Mouse (Mus musculus): ENCODE data around the gene Acsf2.

Gene Acsf2

DNA sequence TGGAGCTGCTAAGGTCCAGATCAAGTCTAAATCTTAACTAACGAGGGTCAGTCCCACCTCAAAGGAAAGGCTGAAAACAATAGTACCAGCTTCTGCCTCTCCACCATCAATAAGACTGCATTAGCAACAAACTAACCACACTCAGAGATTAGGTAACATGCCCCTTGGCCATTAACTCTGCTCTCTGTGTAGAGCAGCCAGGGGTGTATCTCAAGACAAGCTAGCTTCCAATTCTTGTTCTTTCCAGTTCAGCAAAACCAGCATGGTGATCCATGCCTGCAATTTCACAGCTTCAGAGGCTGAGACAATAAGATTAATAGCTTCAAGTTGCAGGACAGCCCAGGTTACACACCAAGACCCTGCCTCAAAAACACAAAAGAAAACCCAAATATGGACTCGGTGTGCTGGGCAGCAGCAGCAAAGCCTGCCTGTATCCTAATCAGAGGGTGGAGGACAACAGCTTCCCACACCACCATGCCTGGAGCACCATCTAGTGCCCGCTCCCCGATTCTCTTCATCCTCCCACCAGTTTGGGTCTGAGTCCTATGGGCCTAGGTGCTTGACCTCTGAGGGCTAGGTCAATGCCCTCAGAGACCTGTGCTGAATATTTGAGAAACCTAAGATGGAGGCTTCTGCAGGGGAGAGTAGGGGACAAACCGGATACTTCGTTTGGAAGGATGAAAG is 3.1 kb downstream of the Acsf2 start:
- DNase-seq, result peak; percentile 16 to 36

DNA sequence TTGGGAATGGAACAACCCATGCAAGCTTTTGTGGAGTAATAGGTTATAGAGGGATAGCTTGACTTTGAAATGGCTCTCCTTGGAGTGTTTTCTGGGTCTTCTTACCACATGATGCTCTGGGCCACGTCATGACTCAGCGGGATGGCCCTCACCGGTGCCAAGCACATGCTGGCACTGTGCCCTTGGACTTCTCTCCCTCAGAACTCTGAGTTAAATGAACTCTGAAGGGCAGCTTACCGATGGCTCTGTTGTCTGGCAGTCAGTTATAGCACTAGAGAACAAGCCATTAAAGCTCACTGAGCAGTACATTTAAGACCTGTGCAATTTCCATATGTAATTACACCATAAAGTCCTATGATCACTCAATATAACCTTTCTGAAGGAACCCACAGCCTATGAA is 4.4 kb downstream of the Acsf2 start:
- peak; percentile 91 to 92 for DNase-seq

DNA sequence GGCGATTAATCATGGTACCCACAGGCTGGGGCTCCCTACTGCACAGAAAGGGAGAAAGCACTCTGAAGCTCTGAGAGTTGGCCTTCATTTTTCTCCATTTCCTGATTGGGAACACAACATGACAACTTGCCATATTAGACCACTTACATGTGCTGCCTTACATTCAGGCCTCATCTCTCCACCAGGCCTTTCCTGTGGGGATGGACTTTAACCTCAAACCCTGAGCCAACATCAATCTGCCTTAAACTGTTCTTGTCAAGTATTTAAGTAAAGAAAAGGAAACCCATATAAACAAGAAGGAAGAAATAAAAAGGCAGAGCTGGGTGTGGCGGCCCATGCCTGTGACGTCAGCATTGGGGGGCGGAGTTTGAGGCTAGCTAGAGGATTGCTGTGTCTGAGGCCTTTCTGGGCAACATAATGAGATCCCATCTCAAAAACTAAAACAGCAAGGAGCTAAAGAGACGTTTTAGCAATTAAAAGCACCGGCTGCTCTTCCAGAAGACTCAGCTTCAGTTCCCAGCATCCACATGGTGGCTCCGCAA is 5.3 kb downstream of the Acsf2 start:
- DNase-seq, result peak in 1 of 2 experiments; percentile 65

- no peak for DNase-seq
Measured at GRCm38 (mm10) chr11:94587511-94587910, 14.2 kb downstream of the Acsf2 start.

- DNase-seq, result no peak
Measured at GRCm38 (mm10) chr11:94585091-94585490, 16.6 kb downstream of the Acsf2 start.

DNA sequence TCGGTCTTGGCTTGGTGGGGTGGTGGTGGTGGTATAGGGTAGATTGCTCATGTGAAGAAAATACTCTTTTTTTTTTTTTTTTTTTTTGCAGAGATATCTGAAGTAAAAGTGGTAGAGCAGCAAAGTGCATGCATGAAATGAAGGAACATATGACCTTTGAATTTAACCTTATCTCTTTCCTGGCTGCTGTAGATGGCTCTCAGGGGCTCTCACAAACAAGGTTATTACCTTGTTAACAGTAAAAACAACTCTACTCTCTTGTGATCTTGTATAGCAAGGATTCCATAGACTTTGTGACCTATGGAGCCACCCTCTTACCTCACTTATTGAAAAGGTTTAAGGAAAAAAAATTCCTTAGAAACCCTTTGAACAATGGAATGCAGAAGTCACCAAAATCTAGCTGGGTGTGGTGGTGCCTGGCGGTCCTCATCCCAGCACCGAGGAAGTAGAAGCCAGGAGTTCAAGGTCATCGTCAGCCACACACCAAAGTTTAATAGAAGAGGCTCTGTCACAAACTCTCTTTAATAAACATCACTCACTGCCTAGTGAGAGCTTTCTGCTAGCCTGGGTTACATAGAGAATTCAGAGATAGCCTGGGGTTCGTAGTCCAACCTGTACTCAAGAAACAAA is 21.4 kb downstream of the Acsf2 start:
- DNase-seq, result no peak

DNA sequence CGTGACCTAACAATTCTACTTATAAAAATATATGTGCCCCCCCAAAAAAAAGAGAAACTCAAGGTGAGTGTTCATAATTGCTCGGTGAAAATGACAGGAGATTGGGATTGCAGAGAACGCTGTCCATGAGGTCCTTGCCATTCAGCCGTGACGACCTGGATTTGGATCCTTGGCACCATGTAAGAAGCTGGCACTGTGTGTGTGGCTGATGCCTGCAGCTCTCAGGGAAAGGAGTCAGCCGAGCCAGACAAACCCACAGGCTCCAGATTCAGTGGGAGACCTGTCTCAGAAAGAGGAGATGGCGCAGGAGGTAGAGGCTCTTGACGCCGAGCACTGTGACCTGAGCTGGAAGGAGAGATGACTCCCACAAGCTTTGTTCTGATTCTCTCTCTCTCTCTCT is 25.3 kb downstream of the Acsf2 start:
- DNase-seq, result peak; percentile 77 to 80

- DNase-seq, result no peak
Measured at GRCm38 (mm10) chr11:94575036-94575435, 26.6 kb downstream of the Acsf2 start.

- no peak for DNase-seq
Measured at GRCm38 (mm10) chr11:94574560-94574959, 27.1 kb downstream of the Acsf2 start.

DNA sequence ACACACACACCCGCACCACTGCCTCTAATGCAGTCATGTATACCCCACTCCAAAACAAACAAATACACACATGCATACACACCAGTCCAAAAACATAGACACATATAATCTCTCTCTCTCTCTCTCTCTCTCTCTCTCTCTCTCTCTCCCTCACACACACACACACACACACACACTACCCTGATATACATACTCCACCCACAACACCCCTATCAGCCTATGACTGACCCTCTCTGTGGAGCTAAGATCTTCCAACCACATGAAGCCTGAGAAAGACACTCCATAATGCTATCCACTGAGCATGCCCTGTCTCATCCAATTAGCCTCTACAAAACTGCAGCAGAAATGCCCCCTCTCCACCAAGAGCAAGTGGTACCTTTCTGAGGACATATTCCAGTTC is 29.8 kb downstream of the Acsf2 start:
- DNase-seq, result no peak

DNA sequence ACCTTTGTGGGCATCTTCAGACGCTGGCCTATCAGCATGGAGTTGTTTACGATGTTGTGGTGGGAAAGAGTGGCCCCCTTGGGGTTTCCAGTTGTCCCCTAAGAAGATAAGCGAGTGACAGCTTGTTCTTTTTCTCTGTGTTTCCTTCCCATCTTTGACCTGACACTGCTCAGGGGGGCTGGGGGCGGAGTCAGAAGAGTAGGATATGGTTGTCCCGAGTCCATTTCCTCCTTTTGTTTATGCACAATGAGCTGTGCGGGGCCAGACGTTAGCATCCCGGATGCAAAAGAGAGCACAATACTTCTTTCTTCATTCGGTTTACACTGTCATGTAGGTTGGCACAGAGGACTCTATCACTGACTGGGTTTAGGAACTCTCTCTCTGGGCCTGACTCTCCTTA is 31.1 kb downstream of the Acsf2 start:
- peak; percentile 78 to 81 for DNase-seq

DNA sequence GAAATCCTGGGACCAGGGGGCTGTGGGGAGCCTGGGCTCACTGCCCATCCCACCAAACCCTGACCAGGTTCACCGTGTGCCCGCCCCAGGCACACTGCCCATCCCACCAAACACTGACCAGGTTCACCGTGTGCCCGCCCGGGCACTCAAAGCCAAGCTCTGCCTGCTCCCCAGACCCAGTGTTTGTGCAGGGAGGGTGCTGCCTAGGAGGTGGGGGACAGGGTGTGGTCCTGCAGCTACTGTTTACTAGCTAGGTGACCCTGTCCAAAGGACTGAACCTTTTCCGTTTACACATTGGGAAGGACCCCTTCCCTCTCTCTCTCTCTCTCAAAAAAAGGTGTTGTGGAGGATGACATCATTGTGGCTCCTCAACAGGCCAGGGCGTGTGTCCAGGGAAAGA is 34.3 kb downstream of the Acsf2 start:
- DNase-seq, result no peak

GRCm38 (mm10) chr11:94566534-94566933 is 35.1 kb downstream of the Acsf2 start:
- peak; percentile 26 to 37 for DNase-seq

DNA sequence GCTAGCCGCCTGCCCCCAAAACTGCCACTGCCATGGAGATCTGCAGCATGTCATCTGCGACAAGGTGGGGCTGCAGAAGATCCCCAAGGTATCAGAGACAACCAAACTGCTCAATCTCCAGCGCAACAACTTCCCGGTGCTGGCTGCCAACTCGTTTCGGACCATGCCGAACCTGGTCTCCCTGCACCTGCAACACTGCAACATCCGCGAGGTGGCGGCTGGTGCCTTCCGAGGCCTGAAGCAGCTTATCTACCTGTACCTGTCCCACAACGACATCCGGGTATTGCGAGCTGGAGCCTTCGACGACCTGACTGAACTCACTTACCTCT is 36.6 kb downstream of the Acsf2 start:
- DNase-seq, result peak in 1 of 2 experiments; percentile 39

GRCm38 (mm10) chr11:94564437-94565150 is 37.1 kb downstream of the Acsf2 start, which contains the start of gene Chad:
Gene Chad, plus strand, starts transcription at chr11:94565047.
- DNase-seq, result peak; percentile 42 to 75

DNA sequence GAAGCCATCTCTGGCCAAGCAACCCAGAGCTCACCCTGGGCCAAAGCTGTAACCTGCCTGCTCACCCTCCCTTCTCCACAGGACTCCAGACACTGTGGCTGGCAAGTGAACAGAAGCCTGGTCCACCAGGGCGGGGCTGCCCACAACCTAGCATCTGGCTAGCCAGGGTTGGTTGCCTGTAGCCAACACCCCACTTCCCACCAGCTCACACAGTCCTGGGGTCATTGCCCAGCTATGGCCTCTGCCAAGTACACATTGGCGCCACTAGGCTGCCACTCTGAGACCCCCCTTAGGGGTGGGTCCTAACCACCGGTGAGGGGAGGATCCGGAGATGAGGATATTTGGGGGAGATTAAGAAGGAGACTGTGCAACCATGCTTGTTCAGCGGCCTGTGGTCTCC is 37.9 kb downstream of the Acsf2 start:
- DNase-seq, result no peak

DNA sequence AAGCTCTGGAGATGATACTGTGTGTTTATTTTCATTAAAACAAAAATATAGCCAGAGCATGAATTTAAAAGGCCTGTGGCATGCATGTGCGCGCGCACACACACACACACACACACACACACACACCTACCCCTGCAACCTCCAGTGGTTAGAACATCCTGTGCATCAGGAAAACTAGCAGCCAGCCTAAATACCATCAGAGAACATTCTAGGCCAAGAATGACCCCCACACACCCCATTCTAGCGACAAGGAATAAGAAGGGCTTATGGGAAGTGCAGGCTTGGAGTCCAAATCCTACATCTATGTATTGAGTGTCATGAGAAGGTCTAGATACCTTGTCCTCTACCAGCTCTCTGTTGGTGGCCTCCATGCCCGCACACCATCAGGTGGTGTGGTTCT is 38.3 kb downstream of the Acsf2 start:
- DNase-seq, result no peak

GRCm38 (mm10) chr11:94558226-94558625 is 43.4 kb downstream of the Acsf2 start:
- no peak for DNase-seq

DNA sequence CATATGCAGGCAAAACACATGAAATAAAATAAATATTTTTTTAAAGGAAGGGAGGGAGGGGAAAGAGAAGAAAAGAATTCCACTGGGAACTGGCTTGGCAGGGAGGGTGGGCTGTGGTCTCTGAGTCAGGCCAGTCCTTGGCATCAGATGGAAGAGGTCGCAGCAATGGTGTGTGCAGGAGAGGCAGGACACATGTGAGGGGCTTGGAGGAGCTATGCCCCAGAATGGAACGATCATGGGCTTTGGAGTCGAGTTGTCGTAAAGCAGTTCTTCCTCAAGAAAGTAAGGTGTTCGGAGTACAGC is 51.3 kb downstream of the Acsf2 start:
- DNase-seq, result no peak

- no peak for DNase-seq
Measured at GRCm38 (mm10) chr11:94549691-94550441, 51.8 kb downstream of the Acsf2 start.

GRCm38 (mm10) chr11:94548888-94549690 is 52.6 kb downstream of the Acsf2 start, which contains the start of gene Rsad1:
Gene Rsad1, minus strand, starts transcription at chr11:94549255.
- peak; percentile 95 to 98 for DNase-seq
